Mouse (Mus musculus) right cerebral cortex, postnatal 36 days (tissue): ENCODE results near the gene Ctdsp1.

ENCODE experiments used
- DNase-seq, 2 experiments: peaks; one replicate each; pipeline ENCODE4 v3.0.0; 2022; ENCODE audit warnings: low spot score in 2 of 2, mixed read lengths in 1 of 2

The Ctdsp1 gene

DNA sequence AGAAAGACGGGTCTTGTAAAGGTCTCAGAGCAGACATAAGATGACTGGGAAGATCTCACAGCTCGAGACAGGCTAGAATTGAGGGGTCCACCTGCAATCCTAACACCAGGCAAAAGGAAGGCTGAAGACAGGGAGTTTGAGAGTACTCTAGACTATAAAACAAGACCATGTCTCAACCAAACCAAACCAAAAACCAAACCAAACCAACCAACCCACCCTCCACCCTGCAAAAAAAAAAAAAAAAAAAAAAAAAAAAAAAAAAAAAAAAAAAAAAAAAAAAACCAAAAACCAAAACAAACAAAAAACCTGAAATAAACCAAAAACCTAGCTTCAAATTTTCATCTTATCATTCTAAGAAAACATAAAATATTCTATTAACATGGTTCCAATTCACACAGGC, 53.2 kb downstream of the Ctdsp1 start:
- no peak for DNase-seq
